Mouse (Mus musculus) myocyte (in vitro differentiated cells): Measurements from ENCODE around the gene Sytl3.

ENCODE experiments used
- MAX ChIP-seq: IDR thresholded peaks from one replicate; pipeline ENCODE4 v1.6.1; 2011; ENCODE audit warnings: low read depth, mild to moderate bottlenecking, control low read depth
- POLR2AphosphoS2 ChIP-seq: IDR thresholded peaks from one replicate; pipeline ENCODE4 v1.6.1; 2011; ENCODE audit warnings: low read depth, control low read depth; ENCODE audit not compliant: insufficient read length

DNA sequence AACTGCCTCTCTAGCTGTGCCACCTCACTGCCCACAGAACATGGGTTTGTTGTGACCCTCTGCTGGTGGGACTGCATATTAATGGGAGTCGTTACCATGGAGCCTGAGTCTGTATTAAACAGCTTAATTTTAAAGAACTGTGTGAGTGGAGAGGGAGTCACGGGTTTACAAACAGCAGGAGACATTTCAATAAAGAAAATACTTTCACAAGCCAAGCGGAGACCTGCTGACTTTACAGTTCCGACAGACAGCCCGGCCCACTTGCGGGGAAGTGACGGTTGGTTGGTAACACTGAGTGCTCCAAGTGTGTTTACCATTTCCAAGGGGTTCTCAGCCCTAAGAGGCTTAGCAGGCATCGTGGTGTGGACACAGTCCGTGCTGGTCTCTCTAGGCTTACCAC is 87.1 kb downstream of the Sytl3 start:
- no peak for TF ChIP-seq MAX
- TF ChIP-seq POLR2AphosphoS2: no peak
